Mouse (Mus musculus): ENCODE data around the gene Zfp729a. TPM values are rescaled to one million over a fixed set of nuclear protein-coding genes. Genes with fewer than 3 reads are reported as not detected.

Gene Zfp729a
- 0.46 and 1.1 TPM in 2 replicates for polyA plus RNA-seq (2012; rRNA removed)

GRCm38 (mm10) chr13:67637294-67638007, at the start of gene Zfp729a, which contains the start of gene Gm49345:
Gene Zfp729a (minus strand): TSS chr13:67637791.
Gene Gm49345 (minus strand): TSS chr13:67637769.

GRCm38 (mm10) chr13:67686971-67687370, 49.4 kb upstream of the Zfp729a start, which contains the start of gene Zfp738:
Gene Zfp738 (minus strand): TSS chr13:67687071.

GRCm38 (mm10) chr13:67609066-67609876, 28.3 kb downstream of the Zfp729a start, which contains the start of gene Zfp729b:
Gene Zfp729b (minus strand): TSS chr13:67609707.

Other genes with a start within 250 kb of the Zfp729a start
- 0.67 and 0.81 TPM in 2 replicates for gene Zfp429, start 238.0 kb downstream of the Zfp729a start, polyA plus RNA-seq (2012; rRNA removed)
- 0.20 and 0.44 TPM in 2 replicates for gene Zfp459, start 216.4 kb downstream of the Zfp729a start, polyA plus RNA-seq (2012; rRNA removed)
- gene Zfp874a, start 186.2 kb downstream of the Zfp729a start, polyA plus RNA-seq (2012; rRNA removed), result 0.49 and 0.68 TPM in 2 replicates
- 2.3 and 2.8 TPM in 2 replicates for gene Zfp874b, start 153.5 kb downstream of the Zfp729a start, polyA plus RNA-seq (2012; rRNA removed)
- 0.70 and 0.79 TPM in 2 replicates for gene Zfp58, start 137.2 kb downstream of the Zfp729a start, polyA plus RNA-seq (2012; rRNA removed)
- not detected in 2 replicates for gene Gm26965, start 111.6 kb downstream of the Zfp729a start, polyA plus RNA-seq (2012; rRNA removed)
- gene Zfp87, start 111.6 kb downstream of the Zfp729a start, polyA plus RNA-seq (2012; rRNA removed), result 12.3 and 25.6 TPM in 2 replicates
- 3.1 and 4.7 TPM in 2 replicates for gene Zfp748, start 84.0 kb downstream of the Zfp729a start, polyA plus RNA-seq (2012; rRNA removed)
- gene Zfp729b, start 28.1 kb downstream of the Zfp729a start, polyA plus RNA-seq (2012; rRNA removed), result 0.05 and 0.14 TPM in 2 replicates
- not detected in 2 replicates for gene Gm49345, start within 50 bp of the Zfp729a start, polyA plus RNA-seq (2012; rRNA removed)
- 2.9 and 3.4 TPM in 2 replicates for gene Zfp738, start 49.3 kb upstream of the Zfp729a start, polyA plus RNA-seq (2012; rRNA removed)
- 0.31 and 0.92 TPM in 2 replicates for gene Zfp65, start 91.4 kb upstream of the Zfp729a start, polyA plus RNA-seq (2012; rRNA removed)
- gene Zfp85, start 117.4 kb upstream of the Zfp729a start, polyA plus RNA-seq (2012; rRNA removed), result 0.07 and 0.14 TPM in 2 replicates
- gene Zfp493, start 141.9 kb upstream of the Zfp729a start, polyA plus RNA-seq (2012; rRNA removed), result 0.61 and 0.90 TPM in 2 replicates
- 0.14 and 0.58 TPM in 2 replicates for gene Zfp273, start 175.9 kb upstream of the Zfp729a start, polyA plus RNA-seq (2012; rRNA removed)
- 0.35 TPM in 1 of 2 replicates, not detected in the other for gene Gm10037, start 193.3 kb upstream of the Zfp729a start, polyA plus RNA-seq (2012; rRNA removed)
- not detected in 2 replicates for gene BC048507, start 225.5 kb upstream of the Zfp729a start, polyA plus RNA-seq (2012; rRNA removed)

Measured in ovary, adult 2 months (tissue).